Mouse (Mus musculus) myocyte (in vitro differentiated cells): Measurements from ENCODE around the gene Olfr695.

Source experiments
- E2F4 ChIP-seq: IDR thresholded peaks from one replicate; pipeline ENCODE4 v1.6.1; 2011; ENCODE audit warnings: mild to moderate bottlenecking, control low read depth, moderate library complexity; ENCODE audit not compliant: insufficient read depth
- MAX ChIP-seq: IDR thresholded peaks from one replicate; pipeline ENCODE4 v1.6.1; 2011; ENCODE audit warnings: low read depth, mild to moderate bottlenecking, control low read depth
- MYOG ChIP-seq, 3 experiments: IDR thresholded peaks; one replicate each; pipeline ENCODE4 v1.6.1; 2011; ENCODE audit warnings: control low read depth in 2 of 3, low read depth in 2 of 3, mild to moderate bottlenecking in 2 of 3; ENCODE audit not compliant: insufficient read length in 2 of 3, control insufficient read depth in 1 of 3, insufficient read depth in 1 of 3
- POLR2A ChIP-seq: IDR thresholded peaks from one replicate; pipeline ENCODE4 v1.6.1; 2011; ENCODE audit warnings: low read depth, mild to moderate bottlenecking, control low read depth, moderate library complexity; ENCODE audit not compliant: insufficient read length
- POLR2AphosphoS2 ChIP-seq: IDR thresholded peaks from one replicate; pipeline ENCODE4 v1.6.1; 2011; ENCODE audit warnings: low read depth, control low read depth; ENCODE audit not compliant: insufficient read length
- TCF12 ChIP-seq: IDR thresholded peaks from one replicate; pipeline ENCODE4 v1.6.1; 2011; ENCODE audit warnings: mild to moderate bottlenecking, control low read depth; ENCODE audit not compliant: poor library complexity, insufficient read depth, severe bottlenecking
- USF1 ChIP-seq: IDR thresholded peaks from one replicate; pipeline ENCODE4 v1.6.1; 2011; ENCODE audit warnings: low read depth, mild to moderate bottlenecking, control low read depth, moderate library complexity

DNA sequence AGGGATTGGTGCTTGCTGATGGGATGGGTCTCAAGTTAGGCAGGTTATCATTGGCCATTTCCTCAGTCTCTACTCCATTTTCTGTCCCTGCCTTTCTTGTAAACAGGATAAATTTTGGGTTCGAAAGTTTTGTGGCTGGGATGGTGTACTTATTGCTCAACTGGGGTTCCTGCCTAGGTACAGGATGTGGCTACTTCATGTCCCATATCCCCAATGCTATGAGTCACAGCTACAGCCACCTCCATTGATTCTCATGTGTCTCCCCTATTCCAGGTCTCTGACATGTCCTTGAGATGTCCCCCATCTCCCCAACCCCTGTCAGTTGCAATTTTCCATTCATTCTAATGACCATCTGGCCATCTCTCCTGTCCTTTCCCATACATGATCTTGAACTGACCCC lies 19.3 kb downstream of the Olfr695 start:
- TF ChIP-seq POLR2A (no peak), USF1 (no peak), TCF12 (no peak), E2F4 (no peak), MYOG (IDR thresholded peaks at IDR 0.05; ENCODE audit: control insufficient read depth in 1 of 3, insufficient read depth in 1 of 3, insufficient read length in 2 of 3, low read depth in 2 of 3) (no peak), POLR2AphosphoS2 (no peak), MAX (no peak)
